Mouse (Mus musculus): ENCODE measurements around the gene Shld1.

Gene Shld1

GRCm38 (mm10) chr2:132691731-132692130 is 5.0 kb downstream of the Shld1 start:
- no peak for DNase-seq (ENCODE audit: low read depth, low spot score)

- DNase-seq (ENCODE audit: low read depth, low spot score) = no peak
Observed at GRCm38 (mm10) chr2:132692320-132692719, 5.6 kb downstream of the Shld1 start.

GRCm38 (mm10) chr2:132693980-132694379 is 7.2 kb downstream of the Shld1 start:
- no peak for DNase-seq (ENCODE audit: low read depth, low spot score)

GRCm38 (mm10) chr2:132695358-132696093 is 8.8 kb downstream of the Shld1 start:
- no peak for DNase-seq (ENCODE audit: low read depth, low spot score)

GRCm38 (mm10) chr2:132696519-132696918 is 9.8 kb downstream of the Shld1 start:
- no peak for DNase-seq (ENCODE audit: low read depth, low spot score)

- no peak for DNase-seq (ENCODE audit: low read depth, low spot score)
Observed at GRCm38 (mm10) chr2:132697256-132697655, 10.5 kb downstream of the Shld1 start.

- DNase-seq (ENCODE audit: low read depth, low spot score) = no peak
Observed at GRCm38 (mm10) chr2:132697695-132698094, 11.0 kb downstream of the Shld1 start.

GRCm38 (mm10) chr2:132698420-132698819 is 11.7 kb downstream of the Shld1 start:
- DNase-seq (ENCODE audit: low read depth, low spot score) = no peak

GRCm38 (mm10) chr2:132700921-132701320 is 14.2 kb downstream of the Shld1 start:
- no peak for DNase-seq (ENCODE audit: low read depth, low spot score)

GRCm38 (mm10) chr2:132701451-132701886 is 14.7 kb downstream of the Shld1 start:
- DNase-seq (ENCODE audit: low read depth, low spot score) = no peak

GRCm38 (mm10) chr2:132705251-132705992 is 18.7 kb downstream of the Shld1 start:
- no peak for DNase-seq (ENCODE audit: low read depth, low spot score)

GRCm38 (mm10) chr2:132706309-132706708 is 19.6 kb downstream of the Shld1 start:
- no peak for DNase-seq (ENCODE audit: low read depth, low spot score)

GRCm38 (mm10) chr2:132710488-132710887 is 23.8 kb downstream of the Shld1 start:
- no peak for DNase-seq (ENCODE audit: low read depth, low spot score)

GRCm38 (mm10) chr2:132712061-132712460 is 25.3 kb downstream of the Shld1 start:
- no peak for DNase-seq (ENCODE audit: low read depth, low spot score)

- no peak for DNase-seq (ENCODE audit: low read depth, low spot score)
Observed at GRCm38 (mm10) chr2:132714522-132714921, 27.8 kb downstream of the Shld1 start.

GRCm38 (mm10) chr2:132714946-132715345 is 28.2 kb downstream of the Shld1 start:
- no peak for DNase-seq (ENCODE audit: low read depth, low spot score)

- DNase-seq (ENCODE audit: low read depth, low spot score) = peak; percentile 14
Observed at GRCm38 (mm10) chr2:132715421-132716070, 28.8 kb downstream of the Shld1 start.

- DNase-seq (ENCODE audit: low read depth, low spot score) = peak; percentile 22
Observed at GRCm38 (mm10) chr2:132716154-132716553, 29.4 kb downstream of the Shld1 start.

GRCm38 (mm10) chr2:132716901-132717536 is 30.3 kb downstream of the Shld1 start:
- no peak for DNase-seq (ENCODE audit: low read depth, low spot score)

GRCm38 (mm10) chr2:132717537-132717912 is 30.8 kb downstream of the Shld1 start:
- DNase-seq (ENCODE audit: low read depth, low spot score) = no peak

- no peak for DNase-seq (ENCODE audit: low read depth, low spot score)
Observed at GRCm38 (mm10) chr2:132720921-132721566, 34.3 kb downstream of the Shld1 start.

All from embryo, embryonic 11.5 days (tissue).